Mouse (Mus musculus) heart, postnatal 0 days (tissue): Measurements from ENCODE around the gene Umad1.

ENCODE experiments used
- CTCF ChIP-seq: IDR thresholded peaks from 2 replicates; pipeline ENCODE4 v1.5.1; 2016; ENCODE audit warnings: antibody characterized with exemption, control low read depth, low read depth
- EP300 ChIP-seq: IDR thresholded peaks from 2 replicates; pipeline ENCODE4 v1.6.1; 2016; ENCODE audit warnings: antibody characterized with exemption, low read depth

DNA sequence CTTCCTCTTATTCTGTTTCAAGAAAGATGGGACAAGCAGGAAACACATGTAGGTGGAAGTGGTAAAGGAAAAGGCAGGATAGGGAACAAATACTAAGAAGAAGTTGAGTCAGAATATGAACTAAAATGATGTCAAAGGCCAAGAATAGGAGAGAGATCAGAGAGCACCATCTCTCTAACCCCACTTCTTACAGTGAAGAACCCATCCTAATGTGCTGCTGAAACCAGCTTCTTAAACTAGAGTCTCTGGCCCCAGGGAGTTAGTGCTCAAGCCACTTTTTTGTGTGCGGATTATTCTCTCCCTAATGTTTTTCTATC, 161.1 kb downstream of the Umad1 start:
- TF ChIP-seq CTCF (no peak), EP300 (no peak)
